Mouse (Mus musculus): ENCODE results near the gene Sacs. TPM values are rescaled to one million over a fixed set of nuclear protein-coding genes. Genes with fewer than 3 reads are reported as not detected.
"Not testable (repeated sequence)": the region's sequence is repeated elsewhere in the genome, so short reads cannot be mapped to it uniquely, and the experiment has no call there.

The Sacs gene
- 10 to 100 TPM; 59.9 to 62.8 TPM for total RNA-seq (2021)

DNA sequence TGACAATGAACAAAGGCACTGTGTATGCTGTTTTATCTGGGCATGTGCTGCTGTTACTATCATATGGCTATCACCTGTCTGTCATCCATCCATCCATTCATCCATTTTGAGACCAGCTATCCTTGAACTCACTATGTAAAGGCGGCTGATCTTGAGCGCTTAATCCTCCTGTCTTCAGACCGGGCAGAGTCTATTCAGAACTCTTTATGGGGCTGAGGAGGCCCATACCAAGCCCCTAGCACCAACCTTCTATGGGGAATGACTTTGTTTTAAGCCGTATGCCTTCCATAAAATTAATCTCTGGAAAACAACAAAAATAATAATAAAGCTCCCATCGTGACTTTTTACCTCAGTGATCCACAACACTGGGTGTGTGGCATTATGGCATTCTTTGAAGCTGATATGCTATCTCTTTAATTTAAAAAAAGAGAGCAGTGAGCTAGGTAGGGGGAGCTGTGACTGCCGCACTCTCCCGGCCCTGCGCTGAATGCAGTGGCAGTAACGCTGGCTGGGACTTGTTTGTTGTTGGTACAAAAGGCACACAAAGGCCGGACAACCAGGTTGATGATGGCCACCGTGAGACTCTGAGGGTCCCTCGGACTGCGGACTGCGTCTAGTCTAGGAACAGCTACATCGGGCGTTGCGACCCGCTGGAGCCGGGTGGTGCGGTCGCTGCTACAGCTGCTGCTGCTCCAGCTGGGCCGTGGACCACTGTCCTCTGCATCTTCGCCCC, at the start of gene Sacs:
Gene Sacs (plus strand): TSS at position 464 of the 733 bp plus-strand sequence.
- intact Hi-C loops (cut with DNase I) = loop anchor here (10.0 kb wide), 1 partner anchor 157 kb away; no protein-coding TSS in a partner anchor

GRCm38 (mm10) chr14:61090955-61091354, 47.3 kb upstream of the Sacs start:
- intact Hi-C loops (cut with DNase I) = no loop called here
- peak; percentile 30 to 43 for DNase-seq (ENCODE audit: low spot score in 2 of 2)

More for the DNA sequence above, at the start of gene Sacs:
- peak; percentile 48 to 53 for DNase-seq (ENCODE audit: low spot score in 2 of 2)

DNA sequence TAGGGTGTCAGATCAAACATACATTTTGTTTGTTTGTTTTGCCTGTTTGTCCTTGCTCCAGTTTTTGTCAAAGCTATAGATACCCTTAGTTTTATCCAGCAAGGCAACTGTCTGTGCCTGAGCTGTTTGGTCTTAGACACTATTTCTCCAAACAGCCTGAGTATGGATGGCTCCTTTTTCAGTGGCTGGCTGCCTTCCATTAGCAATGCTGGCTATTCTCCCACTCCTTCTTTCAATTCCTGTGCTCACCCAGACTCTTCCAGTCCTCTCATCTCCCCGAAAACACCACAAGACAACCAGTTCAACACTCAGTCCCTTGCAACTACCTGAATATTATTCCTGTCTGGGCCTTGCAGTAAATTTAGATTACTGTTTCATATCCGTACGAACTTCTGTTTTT, 46.2 kb upstream of the Sacs start:
- intact Hi-C loops (cut with DNase I) = no loop called here
- peak; percentile 21 to 33 for DNase-seq (ENCODE audit: low spot score in 2 of 2)

- no peak for DNase-seq (ENCODE audit: low spot score in 2 of 2)
Measured at GRCm38 (mm10) chr14:61097974-61098625, 40.2 kb upstream of the Sacs start.

DNA sequence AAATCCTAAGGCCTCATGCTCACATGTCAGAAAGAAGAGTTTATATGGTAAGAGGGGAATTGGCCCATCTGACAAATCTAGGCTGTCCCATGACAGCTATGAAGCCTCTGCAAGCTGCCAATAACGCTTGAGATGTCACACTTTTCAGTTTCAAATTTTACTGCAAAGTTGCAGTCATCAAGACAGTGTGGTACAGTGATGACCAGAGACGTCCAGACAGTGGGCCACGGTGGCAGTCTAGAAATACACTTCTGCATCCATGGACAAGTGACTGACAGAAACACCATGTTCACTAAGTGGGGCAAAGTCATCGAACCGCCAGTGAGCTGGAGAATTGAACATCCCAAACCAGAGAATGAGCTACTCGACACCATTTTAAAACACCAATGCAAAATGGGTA, 37.5 kb upstream of the Sacs start:
- intact Hi-C loops (cut with DNase I) = no loop called here
- DNase-seq (ENCODE audit: low spot score in 2 of 2) = no peak

More at GRCm38 (mm10) chr14:61097974-61098625, 40.2 kb upstream of the Sacs start:
- intact Hi-C loops (cut with DNase I) = no loop called here

DNA sequence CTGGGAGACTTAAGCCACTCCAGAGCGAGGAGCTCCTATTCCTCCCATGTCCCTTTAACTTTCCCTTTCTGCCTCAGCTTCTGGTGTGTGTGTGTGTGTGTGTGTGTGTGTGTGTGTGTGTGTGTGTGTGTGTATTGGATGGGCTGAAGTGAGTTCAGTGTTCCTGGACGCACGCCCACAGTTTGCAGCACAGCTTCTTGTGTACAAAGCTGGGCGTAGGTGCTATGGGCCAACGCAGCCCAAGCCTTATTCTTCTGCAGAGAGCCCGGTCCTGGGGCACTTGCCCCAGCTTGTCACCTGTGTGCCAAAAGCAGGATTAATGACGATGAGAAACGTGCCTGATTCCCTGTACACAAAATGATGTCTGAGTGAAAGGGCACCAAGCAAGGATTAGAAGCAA, 31.9 kb upstream of the Sacs start:
- no peak for DNase-seq (ENCODE audit: low spot score in 2 of 2)
- intact Hi-C loops (cut with DNase I) = no loop called here

DNA sequence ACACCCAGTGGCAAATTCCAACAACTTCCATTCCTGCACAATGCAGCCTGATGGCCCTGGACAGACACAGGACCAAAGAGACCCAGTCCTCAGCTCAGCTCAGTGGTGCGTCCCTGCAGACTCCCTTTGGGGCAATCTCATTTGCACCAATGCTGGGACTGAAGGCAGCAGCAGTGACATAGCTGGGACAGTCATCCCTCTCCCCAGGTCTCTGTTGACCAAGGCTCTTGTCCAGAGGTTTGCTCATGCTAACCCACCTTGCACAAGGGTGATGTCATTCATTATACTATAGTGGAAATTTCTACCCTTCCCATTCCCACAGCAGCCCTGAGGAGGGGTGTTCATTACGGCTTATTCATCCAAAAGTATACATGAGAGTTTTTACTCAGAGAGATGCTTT, 29.6 kb upstream of the Sacs start:
- DNase-seq (ENCODE audit: low spot score in 2 of 2) = no peak
- intact Hi-C loops (cut with DNase I) = no loop called here

DNA sequence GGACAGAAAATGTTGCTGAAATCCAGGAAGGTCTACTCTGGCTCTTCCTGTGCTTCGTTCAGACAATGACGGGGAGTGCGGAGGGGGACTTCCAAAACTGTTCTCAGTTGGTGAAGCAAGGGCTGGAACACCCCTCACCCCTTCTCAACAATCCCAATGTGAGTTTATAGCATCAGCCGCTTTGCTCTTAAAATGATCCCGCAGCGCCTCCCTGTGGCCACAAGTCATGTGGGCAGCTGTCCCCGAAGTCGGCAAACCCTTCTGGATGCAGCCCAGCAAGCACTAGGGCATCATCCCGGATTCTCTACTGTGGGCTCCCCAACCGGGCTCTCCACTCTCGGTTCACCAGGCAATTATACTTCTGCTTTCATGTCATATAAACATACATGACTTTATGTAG, 25.9 kb upstream of the Sacs start:
- peak; percentile 65 to 77 for DNase-seq (ENCODE audit: low spot score in 2 of 2)
- intact Hi-C loops (cut with DNase I) = loop anchor here (1.0 to 10.0 kb wide), 2 partner anchors 313 to 608 kb away; no protein-coding TSS in a partner anchor

DNA sequence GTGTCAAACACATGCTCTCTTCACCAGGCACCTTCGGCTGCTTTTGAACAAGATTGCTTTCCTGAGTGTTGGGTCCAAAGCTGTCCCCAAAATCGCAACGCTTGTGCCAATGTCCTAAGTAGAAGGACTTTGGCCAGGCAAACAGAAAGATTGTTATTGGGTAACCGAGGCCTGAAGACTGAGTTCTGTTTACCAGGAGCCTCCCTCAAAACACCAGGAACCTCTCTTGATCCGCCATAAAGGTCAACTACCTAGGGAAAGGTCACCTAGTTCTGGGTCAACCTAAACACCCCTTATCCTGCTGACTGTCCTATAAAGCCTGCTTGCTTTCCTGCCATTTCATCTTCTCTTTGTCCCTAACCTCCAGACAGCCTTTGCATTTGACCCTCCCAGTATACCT, 13.5 kb upstream of the Sacs start:
- intact Hi-C loops (cut with DNase I) = no loop called here
- no peak for DNase-seq (ENCODE audit: low spot score in 2 of 2)

DNA sequence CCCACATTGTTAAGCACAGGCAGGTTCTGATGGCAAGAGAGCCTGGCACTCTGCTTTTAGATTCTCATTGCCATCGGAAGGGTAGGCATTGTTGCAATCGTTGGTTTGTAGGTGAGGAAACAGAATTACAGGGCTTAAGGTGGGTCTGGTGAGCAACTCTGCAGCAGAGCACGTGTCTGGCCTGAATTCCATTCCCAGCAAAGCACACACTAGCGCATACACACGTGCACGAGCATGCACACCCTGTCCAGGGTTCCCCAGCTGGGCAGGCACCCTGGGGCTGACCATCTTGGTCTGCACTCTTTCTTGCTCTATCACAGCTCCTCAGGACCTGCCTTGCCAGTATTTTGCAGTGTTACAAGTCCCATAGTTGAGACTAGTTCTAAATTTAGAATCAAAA, 13.1 kb upstream of the Sacs start:
- intact Hi-C loops (cut with DNase I) = no loop called here
- no peak for DNase-seq (ENCODE audit: low spot score in 2 of 2)

- DNase-seq (ENCODE audit: low spot score in 2 of 2); intact Hi-C loops (cut with DNase I): not testable (repeated sequence)
Measured at GRCm38 (mm10) chr14:61127365-61127764, 10.9 kb upstream of the Sacs start.

DNA sequence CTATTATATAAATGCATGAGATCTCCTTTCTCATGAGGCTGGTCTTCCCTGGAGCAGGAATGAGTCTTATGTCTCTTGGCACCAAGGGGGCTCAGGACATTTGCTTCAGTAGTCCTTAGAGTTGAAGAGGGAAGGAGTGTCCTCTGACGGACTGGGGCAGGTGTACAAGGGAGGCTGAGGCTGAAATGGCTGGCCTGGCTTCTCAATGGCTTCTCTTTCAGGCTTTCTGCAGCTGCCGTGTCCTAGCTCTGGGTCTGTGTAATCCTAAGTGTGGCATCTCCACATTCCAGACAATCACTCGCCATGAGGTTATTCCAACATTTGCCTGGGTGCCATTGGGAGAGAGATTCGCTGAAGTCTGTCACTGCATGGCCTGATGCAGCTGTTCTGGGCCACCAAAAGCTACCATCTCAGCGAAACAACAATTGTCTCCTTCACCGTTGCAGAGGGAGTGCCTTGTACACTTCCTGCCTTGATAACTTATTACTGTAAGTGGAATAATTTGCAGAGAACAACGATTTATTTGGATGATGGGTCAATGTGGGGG, 9.2 kb upstream of the Sacs start:
- intact Hi-C loops (cut with DNase I) = no loop called here
- no peak for DNase-seq (ENCODE audit: low spot score in 2 of 2)

GRCm38 (mm10) chr14:61132556-61132955, 5.7 kb upstream of the Sacs start:
- no peak for DNase-seq (ENCODE audit: low spot score in 2 of 2)
- intact Hi-C loops (cut with DNase I) = loop anchor here (10.0 kb wide), 1 partner anchor 162 kb away; no protein-coding TSS in a partner anchor

DNA sequence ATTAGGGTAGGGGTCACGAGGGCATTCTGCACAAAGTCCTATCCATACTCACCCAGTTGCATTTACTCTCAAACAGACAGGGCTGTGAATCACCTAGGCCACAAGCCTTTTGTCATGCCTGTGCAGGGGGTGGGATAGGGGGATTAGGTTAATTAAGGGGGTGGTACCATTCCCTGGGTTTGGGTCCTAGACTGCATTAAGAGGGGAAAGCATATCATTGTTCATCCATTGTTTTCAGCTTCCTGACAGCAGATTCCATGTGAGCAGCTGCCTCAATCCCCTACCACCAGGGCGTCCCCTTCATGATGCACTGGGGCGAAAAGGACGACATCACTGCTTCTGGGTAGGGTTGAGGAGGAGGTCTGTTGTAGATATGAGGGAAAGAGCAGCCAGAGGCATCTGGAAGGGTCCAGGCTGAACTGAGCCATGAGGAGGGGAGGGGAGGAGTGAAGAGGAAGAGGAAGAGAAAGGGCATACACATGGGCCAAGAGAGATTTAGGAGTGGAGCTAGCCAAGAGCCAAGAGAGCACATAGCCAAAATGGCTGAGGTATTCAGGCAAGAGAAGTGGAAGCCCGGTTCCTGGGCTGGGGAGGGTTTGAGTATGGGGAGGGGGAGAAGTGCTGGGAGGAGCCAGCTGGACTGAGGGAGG, 3.8 kb upstream of the Sacs start:
- intact Hi-C loops (cut with DNase I) = loop anchor here (10.0 kb wide), 1 partner anchor 160 kb away; no protein-coding TSS in a partner anchor
- DNase-seq (ENCODE audit: low spot score in 2 of 2) = no peak

GRCm38 (mm10) chr14:61137410-61137809, 847 bp upstream of the Sacs start:
- intact Hi-C loops (cut with DNase I) = loop anchor here (10.0 kb wide), 1 partner anchor 157 kb away; no protein-coding TSS in a partner anchor
- no peak for DNase-seq (ENCODE audit: low spot score in 2 of 2)

DNA sequence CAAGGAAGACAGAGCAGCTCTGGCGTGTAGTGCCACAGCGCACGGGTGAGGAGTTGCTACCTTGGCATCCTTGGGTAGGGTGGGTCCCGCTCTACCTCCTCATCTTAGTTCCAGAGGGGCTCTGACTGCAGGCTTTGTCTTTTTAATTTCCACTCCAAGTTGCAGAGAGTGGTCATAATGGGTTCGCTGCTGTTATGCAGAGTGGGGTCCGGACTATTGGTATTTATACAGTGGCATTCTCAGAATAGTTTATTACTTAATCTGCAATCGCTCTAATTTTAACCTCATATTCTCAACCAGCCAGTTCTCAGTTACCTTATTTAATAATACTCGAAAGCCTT, 440 bp downstream of the Sacs start:
- DNase-seq (ENCODE audit: low spot score in 2 of 2) = no peak
- intact Hi-C loops (cut with DNase I) = loop anchor here (10.0 kb wide), 1 partner anchor 156 kb away; no protein-coding TSS in a partner anchor

GRCm38 (mm10) chr14:61143358-61143757, 5.1 kb downstream of the Sacs start:
- no peak for DNase-seq (ENCODE audit: low spot score in 2 of 2)
- intact Hi-C loops (cut with DNase I) = no loop called here

DNA sequence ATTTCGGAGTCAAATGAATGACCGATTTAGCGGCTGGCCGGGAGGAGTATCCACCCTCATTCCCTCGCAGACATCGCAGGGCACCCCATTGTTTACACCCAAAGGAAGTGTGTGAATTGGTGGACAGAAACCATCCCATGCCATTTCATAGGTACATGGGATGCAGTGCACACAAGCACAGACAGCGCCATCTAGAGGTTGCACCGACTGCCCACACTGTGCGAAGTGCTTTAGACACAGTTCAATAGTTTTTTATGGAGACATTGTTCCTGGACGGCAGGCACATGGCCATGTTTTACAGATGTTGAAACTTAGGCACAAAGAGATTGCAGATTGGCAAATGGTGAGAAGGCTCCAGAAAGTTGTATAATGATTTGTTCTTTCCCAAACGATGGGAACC, 5.6 kb downstream of the Sacs start:
- intact Hi-C loops (cut with DNase I) = no loop called here
- no peak for DNase-seq (ENCODE audit: low spot score in 2 of 2)

- intact Hi-C loops (cut with DNase I); DNase-seq (ENCODE audit: low spot score in 2 of 2): not testable (repeated sequence)
Measured at GRCm38 (mm10) chr14:61150416-61150815, 12.2 kb downstream of the Sacs start.

GRCm38 (mm10) chr14:61154900-61155585, 16.8 kb downstream of the Sacs start:
- intact Hi-C loops (cut with DNase I) = no loop called here
- DNase-seq (ENCODE audit: low spot score in 2 of 2) = no peak
